Mouse (Mus musculus) lung, postnatal 0 days (tissue): ENCODE measurements at regions not wholly inside any gene's neighbourhood (a gene's known extent, or its start where the extent isn't known, plus 50 kb on each side); places are given as distances from the start of the nearest gene placed in this dataset.
A peak's percentile ranks its signal among the peaks of the same experiment; 100 is the strongest.

Experiments
- ATAC-seq: fragments of 200-750 bp; cut with Nextera tagmentation; 2 replicates; pipeline ENCODE4 v1.8.0; 2017; ENCODE audit warnings: moderate library complexity
- DNase-seq: peaks from one replicate; pipeline ENCODE4 v3.0.0-alpha.2; 2016; ENCODE audit warnings: low spot score
- H3K27ac ChIP-seq: fragments of 300-500 bp; sonication (generic); 2 replicates; pipeline ENCODE4 v1.5.1; 2014; ENCODE audit warnings: antibody characterized with exemption, mild to moderate bottlenecking, low read length, mixed read lengths
- H3K27me3 ChIP-seq: fragments of 300-500 bp; sonication (generic); replicated peaks from 2 replicates; pipeline ENCODE4 v1.6.1; 2014; ENCODE audit warnings: low read length, mixed read lengths; ENCODE audit not compliant: insufficient read depth
- H3K36me3 ChIP-seq: fragments of 300-500 bp; sonication (generic); 2 replicates; pipeline ENCODE4 v1.6.1; 2014; ENCODE audit warnings: low read length, mixed read lengths; ENCODE audit not compliant: insufficient read depth
- H3K4me1 ChIP-seq: fragments of 300-500 bp; sonication (generic); 2 replicates; pipeline ENCODE4 v1.6.1; 2014; ENCODE audit warnings: antibody characterized with exemption, low read depth, low read length, mixed read lengths; ENCODE audit not compliant: insufficient read depth
- H3K4me2 ChIP-seq: fragments of 300-500 bp; sonication (generic); replicated peaks from 2 replicates; pipeline ENCODE4 v1.6.1; 2014; ENCODE audit warnings: low read depth, mild to moderate bottlenecking, low read length, moderate library complexity, mixed read lengths
- H3K4me3 ChIP-seq: fragments of 300-500 bp; sonication (generic); 2 replicates; pipeline ENCODE4 v1.5.1; 2014; ENCODE audit warnings: low read depth, low read length
- H3K9ac ChIP-seq: fragments of 300-500 bp; sonication (generic); replicated peaks from 2 replicates; pipeline ENCODE4 v1.6.1; 2014; ENCODE audit warnings: low read depth, mild to moderate bottlenecking
- H3K9me3 ChIP-seq: fragments of 300-500 bp; sonication (generic); 2 replicates; pipeline ENCODE4 v1.6.1; 2016; ENCODE audit warnings: low read length, mixed read lengths
- CTCF ChIP-seq: IDR thresholded peaks from 2 replicates; pipeline ENCODE4 v1.5.1; 2016; ENCODE audit warnings: antibody characterized with exemption, mild to moderate bottlenecking
- EP300 ChIP-seq: IDR thresholded peaks from 2 replicates; pipeline ENCODE4 v1.6.1; 2016; ENCODE audit warnings: antibody characterized with exemption, mild to moderate bottlenecking, control low read depth
- WGBS: fragments of 180-500 bp; shearing (Covaris S2); extraction: QIAGEN DNeasy Blood & Tissue Kit; methylation state at CpG from one replicate; pipeline ENCODE4 v1.1.7; 2014; 5-methylcytosine and 5-hydroxymethylcytosine counted together

DNA sequence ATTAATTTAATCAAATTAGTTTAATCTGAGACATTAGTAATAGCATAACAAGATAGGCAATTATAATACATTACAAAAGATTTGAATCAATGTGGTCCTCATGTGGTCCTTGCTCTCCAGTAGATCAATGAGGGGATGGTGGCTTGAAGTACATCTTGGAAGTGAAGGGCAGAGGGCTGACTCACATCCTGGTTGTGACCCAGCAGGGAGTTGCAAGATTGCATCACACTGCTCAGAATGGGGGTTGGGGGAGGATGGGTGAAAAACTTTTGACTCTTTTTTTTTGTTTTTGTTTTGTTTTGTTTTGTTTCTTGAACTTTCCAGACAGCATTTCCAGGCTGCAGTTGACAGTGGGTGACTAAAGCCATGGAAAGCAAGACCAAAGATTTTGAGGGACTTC is 191.1 kb upstream of the Dio3 start:
- H3K36me3 ChIP-seq, result no peaks in the 10 kb centered on the region
- TF ChIP-seq CTCF (no peak), EP300 (no peak)
- no peak overlapping the region for H3K9ac ChIP-seq
- H3K4me3 ChIP-seq, result no peak overlapping the region
- no peak for ATAC-seq
- no peaks in the 10 kb centered on the region for H3K4me1 ChIP-seq
- peak; percentile 50 for DNase-seq
- no peaks in the 10 kb centered on the region for H3K9me3 ChIP-seq
- no peaks in the 10 kb centered on the region for H3K27me3 ChIP-seq
- no peak overlapping the region for H3K27ac ChIP-seq
- H3K4me2 ChIP-seq, result no peak overlapping the region

- 87% methylated on average over 7 of the region's 7 CpGs for whole genome bisulfite sequencing
- Histone ChIP-seq H3K27ac (no peak overlapping the region), H3K36me3 (no peaks in the 10 kb centered on the region), H3K4me1 (no peaks in the 10 kb centered on the region), H3K4me2 (no peak overlapping the region), H3K9me3 (peaks cover 4% of the 10 kb centered on the region; the same call in 1 of the 2 replicates), H3K4me3 (no peak overlapping the region), H3K27me3 (no peaks in the 10 kb centered on the region), H3K9ac (no peak overlapping the region)
- no peak for TF ChIP-seq CTCF
- ATAC-seq (no peak), DNase-seq (no peak)
Observed at GRCm38 (mm10) chr12:110102186-110102585, 176.7 kb upstream of the Dio3 start.

GRCm38 (mm10) chr12:110112051-110112722 is 166.7 kb upstream of the Dio3 start:
- TF ChIP-seq CTCF (no peak), EP300 (no peak)
- Histone ChIP-seq H3K9me3 (no peaks in the 10 kb centered on the region), H3K4me1 (no peaks in the 10 kb centered on the region; the same call in 1 of the 2 replicates), H3K27me3 (no peaks in the 10 kb centered on the region), H3K4me2 (no peak overlapping the region), H3K27ac (no peak overlapping the region), H3K9ac (no peak overlapping the region), H3K4me3 (no peak overlapping the region), H3K36me3 (no peaks in the 10 kb centered on the region)
- peak; percentile 65 for DNase-seq
- peak; percentile 70 for ATAC-seq
- 47% methylated on average over 11 of the region's 11 CpGs for WGBS

DNA sequence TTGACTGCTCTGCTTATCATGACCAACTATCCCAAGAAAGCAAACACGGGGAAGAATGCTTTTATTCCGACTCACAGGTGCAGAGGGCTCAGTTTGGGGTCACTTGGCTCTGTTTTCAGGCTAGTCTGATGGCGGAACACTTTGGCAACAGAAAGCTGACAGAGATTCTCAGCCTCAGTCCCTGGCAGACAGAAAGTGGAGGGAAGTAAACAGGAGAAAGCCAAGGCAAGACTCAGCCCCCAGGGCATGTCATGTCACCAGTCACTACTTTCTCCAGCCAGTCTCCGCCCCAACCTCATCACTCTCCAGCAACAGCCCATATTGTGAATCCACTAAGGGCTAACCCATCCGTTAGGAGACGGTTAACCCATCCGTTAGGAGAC is 166.2 kb upstream of the Dio3 start:
- 47% methylated on average over 7 of the region's 7 CpGs for WGBS
- no peaks in the 10 kb centered on the region for H3K27me3 ChIP-seq
- H3K9ac ChIP-seq, result no peak overlapping the region
- no peak overlapping the region for H3K27ac ChIP-seq
- no peaks in the 10 kb centered on the region for H3K9me3 ChIP-seq
- peak; percentile 42 for DNase-seq
- H3K36me3 ChIP-seq, result no peaks in the 10 kb centered on the region
- no peaks in the 10 kb centered on the region; the same call in 1 of the 2 replicates for H3K4me1 ChIP-seq
- H3K4me2 ChIP-seq, result no peak overlapping the region
- H3K4me3 ChIP-seq, result no peak overlapping the region
- TF ChIP-seq CTCF (no peak), EP300 (no peak)
- peak; percentile 52; the same call in 1 of the 2 replicates for ATAC-seq

- Histone ChIP-seq H3K9me3 (no peaks in the 10 kb centered on the region), H3K4me1 (no peaks in the 10 kb centered on the region; the same call in 1 of the 2 replicates), H3K9ac (no peak overlapping the region), H3K4me3 (no peak overlapping the region), H3K27ac (no peak overlapping the region), H3K27me3 (no peaks in the 10 kb centered on the region), H3K36me3 (no peaks in the 10 kb centered on the region), H3K4me2 (no peak overlapping the region)
- DNase-seq (peak; percentile 48), ATAC-seq (peak; percentile 8; the same call in 1 of the 2 replicates)
- no peak for TF ChIP-seq CTCF
- no peak for TF ChIP-seq EP300
- 48% methylated on average over 7 of the region's 7 CpGs for WGBS
Observed at GRCm38 (mm10) chr12:110120141-110120540, 158.7 kb upstream of the Dio3 start.

DNA sequence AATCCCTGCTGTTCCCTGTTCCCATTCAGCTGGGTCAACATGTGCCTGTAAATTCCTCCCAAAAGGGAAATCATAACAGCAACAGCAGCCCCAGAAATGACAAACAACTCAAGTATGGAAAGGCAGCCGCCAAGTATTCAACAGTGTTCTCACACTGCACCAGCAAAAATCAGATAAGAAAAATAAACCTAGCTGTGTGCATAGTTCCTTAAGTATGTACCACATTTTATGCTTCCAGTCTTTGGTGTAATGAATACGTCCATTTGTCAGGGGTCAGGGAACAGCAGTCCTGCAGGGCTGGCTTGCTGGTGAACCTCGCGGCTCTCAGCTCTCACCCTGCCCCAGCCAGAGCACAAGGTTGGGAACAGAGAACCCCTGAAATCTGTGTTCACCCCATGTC is 155.9 kb upstream of the Dio3 start:
- DNase-seq, result peak; percentile 73

More for the DNA sequence above, 155.9 kb upstream of the Dio3 start:
- no peaks in the 10 kb centered on the region; the same call in 1 of the 2 replicates for H3K4me1 ChIP-seq
- 25% methylated on average over 4 of the region's 4 CpGs for WGBS
- no peak overlapping the region for H3K4me3 ChIP-seq
- no peaks in the 10 kb centered on the region for H3K27me3 ChIP-seq
- H3K9me3 ChIP-seq, result no peaks in the 10 kb centered on the region
- TF ChIP-seq EP300 (peak; percentile 86), CTCF (no peak)
- H3K4me2 ChIP-seq, result no peak overlapping the region
- no peaks in the 10 kb centered on the region for H3K36me3 ChIP-seq
- H3K27ac ChIP-seq, result peak overlapping the region; percentile 59
- H3K9ac ChIP-seq, result no peak overlapping the region
- peak; percentile 89 for ATAC-seq
